Mouse (Mus musculus) bone marrow, adult 2 months (tissue): ENCODE measurements at regions not wholly inside any gene's neighbourhood (a gene's known extent, or its start where the extent isn't known, plus 50 kb on each side); places are given as distances from the start of the nearest gene placed in this dataset.

Experiments used
- CTCF ChIP-seq: fragments of 200-500 bp; IDR thresholded peaks from 2 replicates; pipeline ENCODE4 v1.5.1; 2011; ENCODE audit warnings: low read length, control low read depth; ENCODE audit not compliant: control insufficient read depth, insufficient read depth
- POLR2A ChIP-seq: fragments of 200-500 bp; IDR thresholded peaks from 2 replicates; pipeline ENCODE4 v1.6.1; 2011; ENCODE audit warnings: low read depth, mild to moderate bottlenecking, control low read depth, low read length, borderline replicate concordance; ENCODE audit not compliant: control insufficient read depth

- TF ChIP-seq POLR2A (no peak), CTCF (no peak)
These were observed 142.9 kb upstream of the Mgmt start for GRCm38 (mm10) chr7:136751477-136751876.
